Mouse (Mus musculus): ENCODE data around the gene Robo1.
A peak's percentile ranks its signal among the peaks of the same experiment; 100 is the strongest.

The Robo1 gene

GRCm38 (mm10) chr16:72934908-72935307 lies 626.8 kb downstream of the Robo1 start:
- no peak for DNase-seq (ENCODE audit: low spot score in 2 of 2)

- DNase-seq (ENCODE audit: low spot score in 2 of 2), result no peak
Measured at GRCm38 (mm10) chr16:72937183-72937582, 629.1 kb downstream of the Robo1 start.

DNA sequence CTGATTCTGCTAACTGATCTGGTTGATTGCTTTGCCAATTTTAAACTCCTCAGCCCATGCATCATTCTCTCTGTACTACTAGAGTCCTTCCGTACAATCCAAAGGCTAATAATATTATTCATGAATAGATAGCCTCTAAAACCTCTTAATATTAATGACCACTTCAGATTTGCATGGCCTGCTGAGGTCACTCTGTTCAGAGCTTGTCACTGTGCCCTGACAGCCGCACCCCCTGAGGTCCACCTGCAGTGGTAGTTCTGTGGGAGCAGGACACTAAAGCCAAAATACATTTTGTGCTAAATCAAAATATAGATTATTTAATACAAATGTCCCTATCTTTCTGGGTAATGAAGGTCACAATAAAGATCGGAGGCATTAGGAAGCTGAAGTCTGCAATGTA lies 631.8 kb downstream of the Robo1 start:
- no peak for DNase-seq (ENCODE audit: low spot score in 2 of 2)

DNA sequence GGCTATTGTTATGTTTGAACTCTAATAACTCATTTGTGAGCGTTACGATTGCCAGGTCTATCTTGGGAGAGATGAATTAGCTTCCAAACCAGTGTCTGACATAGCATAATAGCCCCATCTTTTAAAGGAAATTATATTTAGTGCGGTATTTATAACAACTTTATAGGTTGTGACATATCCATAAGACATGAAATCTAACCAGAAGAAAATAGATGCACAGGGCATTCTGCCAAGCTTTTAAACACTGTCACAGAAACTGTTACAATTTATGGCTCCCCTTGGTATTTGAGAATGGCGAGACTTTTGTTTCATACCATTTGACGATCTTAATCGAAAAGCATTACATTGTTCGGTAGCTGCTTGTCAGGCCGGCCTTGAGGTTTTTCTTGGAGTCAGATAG lies 632.7 kb downstream of the Robo1 start:
- no peak for DNase-seq (ENCODE audit: low spot score in 2 of 2)

GRCm38 (mm10) chr16:72944403-72944802 lies 636.3 kb downstream of the Robo1 start:
- no peak for DNase-seq (ENCODE audit: low spot score in 2 of 2)

DNA sequence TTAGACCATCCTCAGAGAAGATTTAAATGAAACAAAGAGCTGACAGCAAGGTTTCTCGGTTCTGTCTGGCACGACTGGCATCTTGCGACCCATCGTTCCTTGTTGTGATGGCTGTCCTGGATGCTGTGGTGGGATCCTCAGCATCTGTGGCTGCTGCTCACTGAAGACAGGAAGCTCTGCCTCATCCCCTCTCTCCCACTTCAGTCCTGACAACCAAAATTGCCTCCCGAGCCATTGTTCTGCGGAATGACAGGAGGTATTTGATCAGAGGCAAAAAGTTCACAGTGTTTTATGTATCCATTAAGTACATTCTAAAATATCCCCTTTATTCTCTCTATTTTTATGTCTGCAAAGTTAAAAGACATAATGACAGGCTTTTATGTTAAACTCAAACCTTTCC lies 643.9 kb downstream of the Robo1 start:
- DNase-seq (ENCODE audit: low spot score in 2 of 2), result no peak

DNA sequence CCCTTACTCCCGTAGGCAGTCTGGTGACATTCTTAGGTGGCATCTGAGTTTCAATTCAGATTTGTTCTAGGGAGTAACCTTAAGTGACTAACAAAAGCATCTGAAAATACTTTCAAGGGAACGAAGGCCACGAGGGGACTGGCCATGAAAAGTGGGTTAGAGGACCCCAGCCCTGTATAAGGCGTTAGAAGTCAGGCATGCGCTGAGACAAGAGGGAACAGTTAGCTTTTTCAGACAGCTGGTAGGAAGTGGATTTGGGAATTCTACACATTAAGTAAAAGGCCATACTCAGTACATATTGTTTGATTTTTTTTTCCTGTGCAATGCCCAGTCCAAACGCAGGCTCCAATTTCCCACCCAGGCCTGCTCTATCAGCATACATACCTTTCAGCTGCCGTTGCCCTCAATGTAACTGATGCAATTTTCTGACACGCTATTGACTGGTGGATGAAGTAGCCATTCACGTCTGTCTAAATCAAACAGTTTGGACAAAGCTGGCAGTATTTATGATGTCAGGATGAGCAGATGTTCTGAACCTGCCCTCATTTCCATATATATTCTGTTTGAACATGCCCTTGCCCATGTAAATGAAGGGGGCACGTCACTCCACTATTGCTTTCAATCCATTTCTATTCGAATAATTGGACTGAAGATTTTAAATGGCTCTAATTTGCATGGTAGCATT lies 651.1 kb downstream of the Robo1 start:
- DNase-seq (ENCODE audit: low spot score in 2 of 2), result no peak

GRCm38 (mm10) chr16:72959823-72960222 lies 651.7 kb downstream of the Robo1 start:
- no peak for DNase-seq (ENCODE audit: low spot score in 2 of 2)

GRCm38 (mm10) chr16:72963782-72964181 lies 655.7 kb downstream of the Robo1 start:
- no peak for DNase-seq (ENCODE audit: low spot score in 2 of 2)

GRCm38 (mm10) chr16:72967509-72967908 lies 659.4 kb downstream of the Robo1 start:
- no peak for DNase-seq (ENCODE audit: low spot score in 2 of 2)

DNA sequence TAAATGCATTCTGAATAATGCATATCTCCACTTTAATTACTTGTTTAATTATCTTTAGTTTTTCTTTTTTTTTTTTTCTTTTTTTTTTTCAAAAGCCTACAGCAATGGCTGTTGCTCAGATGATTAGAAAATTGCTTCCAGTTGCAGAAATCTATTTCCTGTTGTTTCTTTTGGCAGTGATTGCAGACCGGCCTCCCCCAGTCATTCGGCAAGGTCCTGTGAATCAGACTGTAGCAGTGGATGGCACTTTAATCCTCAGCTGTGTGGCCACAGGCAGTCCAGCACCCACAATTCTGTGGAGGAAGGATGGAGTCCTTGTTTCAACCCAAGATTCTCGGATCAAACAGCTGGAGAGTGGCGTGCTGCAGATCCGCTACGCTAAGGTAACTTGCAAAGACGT lies 661.9 kb downstream of the Robo1 start:
- no peak for DNase-seq (ENCODE audit: low spot score in 2 of 2)

GRCm38 (mm10) chr16:72973685-72974084 lies 665.6 kb downstream of the Robo1 start:
- DNase-seq (ENCODE audit: low spot score in 2 of 2), result peak in 1 of 2 experiments; percentile 30

DNA sequence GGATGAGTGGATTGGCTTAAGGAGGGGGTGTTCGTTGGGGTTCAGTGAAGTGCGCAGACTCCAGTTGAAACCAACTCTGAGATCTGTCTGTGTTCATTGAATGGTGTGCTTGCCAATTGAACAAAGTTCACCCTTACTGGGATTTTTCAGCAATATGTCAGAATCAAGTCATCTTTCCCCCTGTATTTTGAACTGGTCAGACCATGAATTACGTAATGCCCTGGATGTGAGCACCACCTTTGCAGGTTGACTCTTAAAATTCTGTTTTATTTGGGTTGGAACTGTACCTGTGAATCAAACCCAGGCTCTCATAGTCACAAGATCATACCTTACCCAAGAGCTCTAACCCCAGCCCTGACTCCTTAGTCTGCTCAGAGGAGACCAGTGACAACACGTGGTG lies 666.6 kb downstream of the Robo1 start:
- DNase-seq (ENCODE audit: low spot score in 2 of 2), result no peak

GRCm38 (mm10) chr16:72976849-72977576 lies 668.9 kb downstream of the Robo1 start:
- DNase-seq (ENCODE audit: low spot score in 2 of 2), result no peak

- DNase-seq (ENCODE audit: low spot score in 2 of 2), result peak; percentile 18 to 44
Measured at GRCm38 (mm10) chr16:72979407-72980219, 671.5 kb downstream of the Robo1 start.

DNA sequence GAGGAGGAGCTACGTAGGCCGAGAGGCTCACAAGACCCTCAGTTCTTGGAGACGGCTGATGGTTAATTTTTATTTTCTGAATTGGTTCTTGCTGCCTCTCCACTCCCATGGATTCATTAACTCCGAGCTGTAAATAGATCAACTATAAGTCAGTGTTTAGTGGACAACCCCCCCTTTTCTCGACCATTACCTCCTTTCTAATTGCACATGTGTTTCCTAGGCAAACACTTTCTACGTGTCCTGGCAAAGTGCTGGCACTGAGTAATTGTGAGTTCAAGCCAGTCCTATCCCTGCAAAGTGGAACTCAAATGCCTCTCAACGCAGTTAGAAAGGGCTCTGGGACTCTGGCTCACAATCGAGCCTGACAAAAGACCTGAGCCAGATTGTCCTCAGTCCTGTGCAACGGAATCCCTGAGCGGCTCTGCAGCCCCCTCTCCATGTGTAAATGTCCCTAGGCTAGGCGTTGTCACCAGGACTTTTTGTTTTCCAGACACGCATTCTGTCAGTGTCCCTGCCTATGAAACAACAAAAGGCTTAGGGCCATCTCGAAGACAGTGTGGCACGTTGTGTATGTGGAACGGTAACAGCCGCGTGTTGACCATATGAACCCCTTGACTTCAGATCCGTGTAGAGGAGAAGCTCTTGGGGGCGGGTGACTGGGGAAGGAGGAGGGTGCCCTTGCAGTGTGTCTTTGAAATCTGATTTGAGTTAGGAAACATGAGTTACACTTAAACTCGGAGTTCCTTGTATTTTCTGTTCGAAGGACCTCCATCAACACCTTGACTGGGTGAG lies 682.5 kb downstream of the Robo1 start:
- no peak for DNase-seq (ENCODE audit: low spot score in 2 of 2)

- no peak for DNase-seq (ENCODE audit: low spot score in 2 of 2)
Measured at GRCm38 (mm10) chr16:72993189-72993588, 685.1 kb downstream of the Robo1 start.

DNA sequence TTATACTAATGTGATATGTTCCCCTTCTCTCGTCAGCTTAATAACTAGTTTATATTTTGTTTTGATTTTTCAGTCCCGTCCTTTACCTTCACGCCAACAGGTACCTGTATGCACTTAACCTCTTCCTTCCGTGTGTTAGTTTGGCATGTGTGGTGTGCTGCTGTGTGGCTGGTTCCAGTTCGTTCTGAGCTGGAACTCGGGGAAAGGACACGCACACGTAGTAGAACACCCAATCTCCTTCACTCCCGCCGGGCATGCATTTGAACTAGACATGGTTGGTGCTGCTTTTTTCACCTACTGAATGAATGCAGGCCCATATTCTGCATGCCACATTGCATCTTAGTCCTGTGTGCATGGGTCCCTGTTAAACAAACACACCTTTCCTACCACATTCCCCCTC lies 685.5 kb downstream of the Robo1 start:
- DNase-seq (ENCODE audit: low spot score in 2 of 2), result no peak

DNA sequence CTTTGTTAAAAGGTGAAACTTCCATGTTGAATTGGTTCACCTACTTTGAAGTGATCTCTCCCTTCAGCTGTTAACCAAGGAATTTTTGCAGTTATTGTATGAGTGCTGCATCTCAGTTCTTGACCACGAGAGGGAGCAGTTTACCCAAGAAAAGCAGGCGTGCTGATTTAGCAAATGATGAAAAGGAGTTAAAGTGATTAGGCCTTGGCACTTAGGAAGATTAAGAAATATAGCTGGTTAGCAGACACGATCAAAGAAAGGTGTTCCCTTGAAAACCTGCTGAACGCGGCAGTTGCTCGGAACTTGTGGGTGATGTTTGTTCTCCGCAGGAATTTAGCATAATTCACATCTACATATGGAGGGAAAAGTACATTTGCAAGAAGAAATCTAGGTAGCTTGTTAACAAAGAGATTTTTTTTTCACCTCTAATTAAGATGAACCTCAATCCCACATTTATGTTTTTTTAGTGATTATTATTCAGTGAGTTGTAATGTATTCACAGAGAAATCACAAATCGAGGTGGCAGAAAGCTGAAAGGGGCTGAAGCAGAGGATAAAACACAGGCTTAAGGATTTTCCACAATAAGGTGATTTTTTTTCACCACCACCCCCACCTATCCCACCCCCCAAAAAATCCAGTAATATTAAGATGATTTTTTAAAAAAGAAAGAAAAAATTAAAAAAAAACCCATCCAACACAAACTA lies 687.3 kb downstream of the Robo1 start:
- DNase-seq (ENCODE audit: low spot score in 2 of 2), result peak in 1 of 2 experiments; percentile 10

GRCm38 (mm10) chr16:72995955-72996535 lies 687.9 kb downstream of the Robo1 start:
- DNase-seq (ENCODE audit: low spot score in 2 of 2), result no peak

DNA sequence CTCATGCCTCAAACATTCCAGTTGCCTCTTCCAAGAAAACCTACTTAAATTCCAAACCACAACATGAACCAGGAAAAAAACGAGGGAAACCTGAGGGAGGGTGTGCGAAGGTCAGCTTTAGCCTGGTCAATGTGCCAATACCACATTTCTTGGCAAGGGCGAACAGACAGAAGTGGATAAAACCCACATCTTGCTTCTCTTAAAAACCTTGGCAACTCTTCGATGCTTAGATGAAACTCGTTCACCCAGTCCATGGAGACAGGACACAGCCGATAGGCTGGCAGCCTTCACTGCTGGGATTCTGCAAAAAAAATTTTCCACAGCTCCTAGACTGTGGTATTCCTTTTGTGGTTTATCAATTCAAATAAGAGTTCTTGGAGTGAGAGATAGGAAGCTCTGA lies 690.6 kb downstream of the Robo1 start:
- no peak for DNase-seq (ENCODE audit: low spot score in 2 of 2)
